Mouse (Mus musculus) testis, adult 2 months (tissue): ENCODE results near the gene Rp2.

ENCODE experiments used
- CTCF ChIP-seq: fragments of 200-500 bp; IDR thresholded peaks from 2 replicates; pipeline ENCODE4 v1.5.1; 2012; ENCODE audit warnings: low read depth, mild to moderate bottlenecking, inconsistent platforms, low read length, moderate library complexity; ENCODE audit not compliant: control insufficient read depth, insufficient read depth, insufficient replicate concordance
- POLR2A ChIP-seq: fragments of 200-500 bp; IDR thresholded peaks from 2 replicates; pipeline ENCODE4 v1.6.1; 2012; ENCODE audit warnings: low read depth, mild to moderate bottlenecking, inconsistent platforms, low read length, moderate library complexity; ENCODE audit not compliant: control insufficient read depth

GRCm38 (mm10) chrX:20387006-20387405, 22.7 kb downstream of the Rp2 start:
- no peak for TF ChIP-seq CTCF
- no peak for TF ChIP-seq POLR2A
